Mouse (Mus musculus) olfactory bulb, adult 2 months (tissue): Measurements from ENCODE around the gene Olfr522. TPM values are rescaled to one million over a fixed set of nuclear protein-coding genes. Genes with fewer than 3 reads are reported as not detected.

Source experiments
- H3K27ac ChIP-seq: fragments of 200-500 bp; 2 replicates; pipeline ENCODE4 v1.5.1; 2012; ENCODE audit warnings: low read depth, low read length; ENCODE audit not compliant: insufficient read depth
- H3K4me1 ChIP-seq: fragments of 200-500 bp; 2 replicates; pipeline ENCODE4 v1.6.1; 2012; ENCODE audit warnings: low read length; ENCODE audit not compliant: control insufficient read depth, insufficient read depth
- H3K4me3 ChIP-seq: fragments of 200-500 bp; 2 replicates; pipeline ENCODE4 v1.5.1; 2012; ENCODE audit warnings: mild to moderate bottlenecking, low read depth, low read length, moderate library complexity; ENCODE audit not compliant: insufficient read depth
- CTCF ChIP-seq: fragments of 200-500 bp; IDR thresholded peaks from 2 replicates; pipeline ENCODE4 v1.5.1; 2012; ENCODE audit warnings: low read depth, mild to moderate bottlenecking, low read length, moderate library complexity; ENCODE audit not compliant: insufficient read depth
- POLR2A ChIP-seq: fragments of 200-500 bp; IDR thresholded peaks from 2 replicates; pipeline ENCODE4 v1.6.1; 2012; ENCODE audit warnings: mild to moderate bottlenecking, low read depth, low read length, moderate library complexity; ENCODE audit not compliant: insufficient read depth
- WGBS: fragments of 180-500 bp; shearing (Covaris S2); methylation state at CpG from one replicate; pipeline ENCODE4 v1.1.7; 2018; 5-methylcytosine and 5-hydroxymethylcytosine counted together
- polyA plus RNA-seq: library from polyadenylated mRNA; stranded (reverse); fragments of >200 nt; gene quantifications from 2 replicates; pipeline ENCODE4 v1.2.4, GENCODE M21; 2012; ENCODE audit warnings: low replicate concordance; ENCODE audit not compliant: missing spikeins, insufficient read depth, insufficient read length

Gene Olfr522
- polyA plus RNA-seq, 1 experiment = not detected

DNA sequence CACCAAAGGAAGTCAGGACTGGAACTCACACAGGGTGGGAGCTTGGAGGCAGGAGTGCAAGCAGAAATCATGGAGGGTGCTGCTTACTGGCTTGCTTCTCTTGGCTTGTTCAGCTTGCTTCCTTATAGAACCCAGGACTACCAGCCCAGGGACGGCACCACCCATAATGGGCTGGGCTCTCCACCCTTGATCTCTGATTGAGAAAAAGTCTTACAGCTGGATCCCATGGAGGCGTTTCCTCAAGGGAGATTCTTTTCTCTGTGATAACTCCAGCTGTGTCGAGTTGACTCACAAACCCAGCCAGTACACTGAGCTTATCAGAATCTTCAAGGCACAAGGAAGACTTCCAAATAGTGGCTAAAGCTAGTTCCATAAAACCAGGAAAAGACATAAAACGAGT, 41.8 kb downstream of the Olfr522 start:
- WGBS = 29% methylated on average over 4 of the region's 4 CpGs
- H3K4me3 ChIP-seq = no peak overlapping the region
- H3K27ac ChIP-seq = no peak overlapping the region
- H3K4me1 ChIP-seq = 0 out of 2 replicates have a peak, but pooled peaks cover 5% of the 10 kb centered on the region
- TF ChIP-seq CTCF = no peak
- TF ChIP-seq POLR2A = no peak

DNA sequence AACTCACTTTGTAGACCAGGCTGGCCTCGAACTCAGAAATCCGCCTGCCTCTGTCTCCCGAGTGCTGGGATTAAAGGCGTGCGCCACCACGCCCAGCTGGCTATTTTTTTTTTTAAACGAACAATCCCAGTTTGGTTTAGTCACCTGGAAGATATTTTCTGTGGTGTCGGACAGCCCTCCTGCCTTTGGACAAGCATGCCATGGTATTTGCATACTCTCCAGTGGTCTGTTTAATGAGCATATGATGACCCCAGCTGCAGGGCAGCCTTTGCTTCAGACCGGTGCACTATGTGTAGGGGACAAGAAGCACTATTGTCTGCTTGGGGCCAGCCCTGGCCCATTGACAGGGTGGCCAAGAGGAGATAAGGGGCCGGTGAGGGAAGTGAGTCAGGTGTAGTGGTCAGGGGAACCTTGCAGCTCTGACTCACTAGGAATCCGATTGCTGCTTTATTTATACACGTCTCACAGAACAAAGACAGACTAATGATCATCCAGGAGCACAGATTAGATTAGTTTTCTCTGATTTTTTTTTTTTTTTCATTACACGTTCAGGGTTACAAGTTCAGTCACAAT, 43.1 kb downstream of the Olfr522 start:
- Histone ChIP-seq H3K4me1 (peaks cover 7% of the 10 kb centered on the region; the same call in 1 of the 2 replicates), H3K27ac (no peak overlapping the region), H3K4me3 (no peak overlapping the region)
- 69% methylated on average over 13 of the region's 13 CpGs for whole genome bisulfite sequencing
- TF ChIP-seq POLR2A (no peak), CTCF (no peak)

DNA sequence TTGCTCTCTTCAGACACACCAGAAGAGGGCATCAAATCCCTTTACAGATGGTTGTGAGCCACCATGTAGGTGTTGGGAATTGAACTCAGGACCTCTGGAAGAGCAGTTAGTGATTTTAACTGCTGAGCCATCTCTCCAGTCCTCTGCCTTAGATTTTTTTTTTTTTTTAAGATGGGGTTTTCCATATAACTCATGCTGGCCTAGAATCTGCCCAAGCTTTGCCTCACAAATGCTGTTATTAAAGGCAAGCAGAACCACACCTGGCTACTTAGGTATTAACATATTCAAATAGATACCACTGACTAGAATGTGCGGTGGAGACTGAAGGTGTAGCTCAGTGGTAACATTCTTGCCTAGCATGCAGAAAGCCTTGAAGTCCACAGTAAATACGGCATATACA, 44.1 kb downstream of the Olfr522 start:
- no peak for TF ChIP-seq CTCF
- no peak for TF ChIP-seq POLR2A
- H3K4me3 ChIP-seq = no peak overlapping the region

DNA sequence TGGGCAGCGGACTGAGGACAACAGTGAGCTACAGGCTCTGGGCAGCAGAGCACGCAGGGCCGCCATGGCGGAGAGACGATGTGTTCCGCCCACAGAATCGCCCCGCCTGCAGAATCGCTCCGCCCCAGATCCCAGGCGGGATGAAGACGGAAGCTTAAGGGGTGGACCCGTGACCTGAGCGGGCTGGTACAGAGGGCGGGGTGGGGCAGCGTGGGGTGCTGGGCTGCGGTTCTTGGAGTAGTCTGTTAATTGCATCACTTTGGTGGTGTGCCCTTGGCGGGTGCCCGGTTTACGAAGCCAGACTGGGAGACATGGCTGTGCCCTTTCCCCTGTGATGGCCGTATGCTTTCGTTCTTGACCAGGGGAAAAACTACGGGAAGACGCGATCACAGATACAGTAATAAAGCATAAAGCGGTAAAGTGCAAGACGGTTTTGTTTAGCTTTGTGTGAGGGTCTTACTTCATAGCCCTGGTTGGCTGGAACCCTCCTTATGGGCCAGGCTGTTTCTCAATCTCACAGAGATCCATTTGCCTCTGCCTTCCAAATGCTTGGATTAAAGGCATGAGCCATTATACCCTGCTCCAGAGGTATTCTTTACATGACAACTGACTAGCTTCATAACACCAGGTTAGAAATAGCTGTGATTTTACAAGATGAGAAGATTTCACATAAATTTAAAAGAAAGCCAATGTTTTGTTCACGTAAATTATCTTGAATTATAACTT, 48.1 kb downstream of the Olfr522 start, which contains the start of gene Echs1:
TSS of gene Echs1 (minus strand) at position 148 of the 726 bp plus-strand sequence.
- WGBS = 3% methylated on average over 28 of the region's 28 CpGs
- peaks cover 5% of the 10 kb centered on the region; the same call in 1 of the 2 replicates for H3K4me1 ChIP-seq
- TF ChIP-seq CTCF (no peak), POLR2A (peak; percentile 71)
- H3K4me3 ChIP-seq = peak within 1 kb of the TSS; percentile 68
- H3K27ac ChIP-seq = peak within 1 kb of the TSS; percentile 81

More for the DNA sequence above, 44.1 kb downstream of the Olfr522 start:
- peaks cover 2% of the 10 kb centered on the region; the same call in 1 of the 2 replicates for H3K4me1 ChIP-seq
- H3K27ac ChIP-seq = no peak overlapping the region
- 96% methylated on average over 2 of the region's 2 CpGs for WGBS

DNA sequence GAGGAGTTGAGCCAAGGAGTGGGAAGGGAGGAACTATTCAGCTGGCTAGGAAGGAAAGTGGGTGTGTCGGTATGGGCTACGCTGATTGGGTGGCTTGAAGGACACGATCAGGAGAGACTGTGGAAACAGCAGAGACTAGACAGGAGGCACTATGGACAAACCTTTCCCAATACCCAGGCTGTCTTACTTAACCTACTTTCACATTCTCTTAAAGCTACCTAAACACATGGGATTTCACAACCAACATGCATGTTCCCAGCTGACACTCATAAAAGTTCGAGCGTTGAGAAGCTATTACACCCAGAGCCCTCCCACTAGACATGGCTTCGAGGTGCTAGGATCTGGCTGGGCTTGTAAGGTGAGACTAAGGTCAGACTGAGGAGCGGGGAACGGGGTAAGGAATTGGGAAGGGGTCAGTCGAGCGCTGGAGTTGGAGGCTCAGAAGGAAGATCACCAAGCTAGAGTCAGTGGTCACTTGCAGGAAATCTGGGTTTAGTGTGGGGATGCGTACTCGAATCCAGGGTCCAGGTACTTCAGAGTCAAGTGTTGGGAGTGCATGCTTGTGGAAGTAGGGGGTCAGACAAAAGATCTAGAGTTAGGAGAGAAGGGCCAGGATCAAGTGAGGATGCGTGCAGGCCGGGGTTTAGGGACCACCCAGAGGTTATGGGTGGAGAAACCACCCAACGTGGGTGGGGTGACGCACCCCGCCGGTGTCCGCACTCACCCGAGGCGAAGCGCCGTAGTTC, 48.8 kb downstream of the Olfr522 start, which contains the start of gene Paox:
TSS of gene Paox (plus strand) at position 217 of the 746 bp plus-strand sequence.
- Histone ChIP-seq H3K4me3 (peak within 1 kb of the TSS; percentile 68), H3K4me1 (peaks cover 5% of the 10 kb centered on the region; the same call in 1 of the 2 replicates), H3K27ac (peak within 1 kb of the TSS; percentile 81)
- WGBS = 1% methylated on average over 23 of the region's 23 CpGs
- TF ChIP-seq POLR2A = no peak
- no peak for TF ChIP-seq CTCF

DNA sequence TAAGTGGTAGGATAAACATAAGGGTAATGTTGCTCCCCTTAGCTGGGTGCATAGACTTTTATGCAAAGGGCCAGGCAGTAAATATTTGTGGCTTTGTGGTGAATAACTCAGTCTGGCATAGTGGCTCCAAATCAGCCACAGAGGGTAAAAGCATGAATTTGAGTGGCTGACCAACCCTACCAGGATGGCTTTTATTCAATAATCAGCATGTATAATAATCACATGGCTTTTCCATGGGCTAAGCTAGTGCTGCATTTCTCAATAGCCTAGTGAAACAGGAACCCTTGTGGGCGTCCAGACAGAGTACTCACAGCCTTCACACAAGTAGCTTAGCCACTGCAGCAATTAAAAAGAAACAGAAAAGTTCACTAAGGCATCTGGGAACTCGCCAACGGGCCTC, 52.6 kb downstream of the Olfr522 start:
- Histone ChIP-seq H3K4me3 (no peak overlapping the region), H3K27ac (no peak overlapping the region), H3K4me1 (peaks cover 3% of the 10 kb centered on the region; the same call in 1 of the 2 replicates)
- TF ChIP-seq POLR2A (no peak), CTCF (no peak)
- WGBS = 43% methylated on average over 3 of the region's 3 CpGs

Other genes starting within 250 kb of the Olfr522 start
- gene Utf1, start 221.0 kb downstream of the Olfr522 start, polyA plus RNA-seq = not detected in 2 replicates
- not detected in 2 replicates for gene 6430531B16Rik, start 186.0 kb downstream of the Olfr522 start, polyA plus RNA-seq
- gene Adam8, start 172.2 kb downstream of the Olfr522 start, polyA plus RNA-seq = not detected in 2 replicates
- gene Zfp511, start 128.4 kb downstream of the Olfr522 start, polyA plus RNA-seq = not detected in 2 replicates
- gene Tubgcp2, start 128.1 kb downstream of the Olfr522 start, polyA plus RNA-seq = not detected in 2 replicates
- not detected in 2 replicates for gene Msx3, start 115.7 kb downstream of the Olfr522 start, polyA plus RNA-seq
- not detected in 2 replicates for gene Caly, start 82.2 kb downstream of the Olfr522 start, polyA plus RNA-seq
- gene Prap1, start 71.4 kb downstream of the Olfr522 start, polyA plus RNA-seq = not detected in 2 replicates
- not detected in 2 replicates for gene Fuom, start 62.3 kb downstream of the Olfr522 start, polyA plus RNA-seq
- gene Paox, start 49.0 kb downstream of the Olfr522 start, polyA plus RNA-seq = not detected in 2 replicates
- gene Echs1, start 48.3 kb downstream of the Olfr522 start, polyA plus RNA-seq = not detected in 2 replicates
- gene Mtg1, start 27.2 kb downstream of the Olfr522 start, polyA plus RNA-seq = not detected in 2 replicates
- not detected in 2 replicates for gene Sprn, start 9.9 kb downstream of the Olfr522 start, polyA plus RNA-seq
- not detected in 2 replicates for gene Olfr523, start 8.5 kb upstream of the Olfr522 start, polyA plus RNA-seq
- gene Olfr524, start 41.2 kb upstream of the Olfr522 start, polyA plus RNA-seq = not detected in 2 replicates
- gene Cd163l1, start 53.5 kb upstream of the Olfr522 start, polyA plus RNA-seq = not detected in 2 replicates
- not detected in 2 replicates for gene 5830411N06Rik, start 82.5 kb upstream of the Olfr522 start, polyA plus RNA-seq
- gene Olfr525, start 156.1 kb upstream of the Olfr522 start, polyA plus RNA-seq = not detected in 2 replicates
- not detected in 2 replicates for gene Olfr527, start 169.3 kb upstream of the Olfr522 start, polyA plus RNA-seq
- gene Olfr60, start 196.9 kb upstream of the Olfr522 start, polyA plus RNA-seq = not detected in 2 replicates
- not detected in 2 replicates for gene Olfr530, start 211.6 kb upstream of the Olfr522 start, polyA plus RNA-seq
- gene Olfr531, start 238.2 kb upstream of the Olfr522 start, polyA plus RNA-seq = not detected in 2 replicates